Mouse (Mus musculus): Measurements from ENCODE around the gene Ksr1. TPM values are rescaled to one million over a fixed set of nuclear protein-coding genes. Genes with fewer than 3 reads are reported as not detected.

The Ksr1 gene
- polyA plus RNA-seq, 1 experiment, result 106 TPM

DNA sequence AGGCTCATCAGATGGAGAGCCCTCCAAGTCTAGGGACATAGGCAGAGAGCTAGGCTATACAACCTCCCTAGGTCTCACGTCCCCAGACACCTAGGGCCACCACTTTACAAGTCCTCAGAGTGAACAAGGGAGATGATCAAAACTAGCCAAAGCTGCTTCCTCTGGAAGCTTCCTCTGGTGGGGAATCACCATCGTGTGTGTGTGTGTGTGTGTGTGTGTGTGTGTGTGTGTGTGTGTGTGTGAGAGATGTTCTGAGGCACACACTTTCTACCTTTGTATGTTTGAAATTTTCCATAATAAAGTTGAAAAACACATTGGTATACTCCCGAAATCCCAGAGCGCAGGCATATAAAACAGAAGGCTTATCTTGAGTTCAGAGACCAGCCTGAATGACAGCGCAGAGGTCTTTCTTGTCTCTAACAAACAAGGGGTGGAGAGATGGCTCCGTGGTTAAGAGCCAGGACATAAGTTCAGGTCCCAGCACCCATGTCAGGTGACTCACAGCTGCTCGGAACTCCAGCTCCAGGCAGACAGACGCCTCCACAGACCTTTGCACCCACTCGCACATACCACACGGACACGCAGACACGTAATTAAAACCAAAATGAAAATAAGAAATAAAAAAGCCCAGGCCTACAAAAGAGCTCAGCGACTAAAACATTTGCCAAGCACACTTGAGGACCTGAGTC is 11.6 kb downstream of the Ksr1 start:
- Histone ChIP-seq H3K4me3 (ENCODE audit: low read depth, low read length) (no peak overlapping the region), H3K27ac (ENCODE audit: insufficient read depth, low read depth, low read length) (peak overlapping the region; percentile 96), H3K4me1 (ENCODE audit: control insufficient read depth, insufficient read depth, insufficient read length, low read length) (peaks cover 61% of the 10 kb centered on the region), H3K36me3 (ENCODE audit: control insufficient read depth, insufficient read depth, low read length) (peaks cover 10% of the 10 kb centered on the region), H3K27me3 (ENCODE audit: control insufficient read depth, insufficient read depth, low read length) (no peaks in the 10 kb centered on the region)
- WGBS, result 31% methylated on average over 13 of the region's 13 CpGs
- TF ChIP-seq POLR2A (IDR thresholded peaks at IDR 0.05; ENCODE audit: low read depth, low read length) (no peak), CTCF (IDR thresholded peaks at IDR 0.05; ENCODE audit: extremely low read depth, insufficient read length, insufficient replicate concordance, low read depth, low read length) (no peak)

DNA sequence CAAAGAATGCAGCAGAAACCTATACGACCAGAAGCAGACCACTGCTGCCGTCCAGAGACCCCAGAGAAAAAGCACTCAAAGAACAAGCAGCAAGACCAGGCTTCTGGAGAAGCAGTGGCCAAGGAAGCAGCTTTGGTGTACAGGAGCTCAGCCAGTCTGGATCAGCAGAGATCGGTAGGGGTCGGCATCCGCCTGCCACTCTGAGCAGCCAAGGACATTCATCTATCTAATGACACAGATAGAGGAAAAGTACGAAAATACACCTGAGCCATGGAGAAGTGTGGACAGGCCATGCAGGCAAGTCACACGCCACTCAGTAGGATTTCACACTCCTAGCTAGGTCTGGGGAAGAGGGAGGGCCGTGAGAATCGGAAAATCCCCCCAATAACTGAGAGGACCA is 12.2 kb downstream of the Ksr1 start:
- peaks cover 62% of the 10 kb centered on the region for H3K4me1 ChIP-seq (ENCODE audit: control insufficient read depth, insufficient read depth, insufficient read length, low read length)
- peaks cover 6% of the 10 kb centered on the region for H3K36me3 ChIP-seq (ENCODE audit: control insufficient read depth, insufficient read depth, low read length)
- H3K27ac ChIP-seq (ENCODE audit: insufficient read depth, low read depth, low read length), result peak overlapping the region; percentile 96
- WGBS, result 82% methylated on average over 9 of the region's 9 CpGs
- H3K4me3 ChIP-seq (ENCODE audit: low read depth, low read length), result no peak overlapping the region
- TF ChIP-seq CTCF (IDR thresholded peaks at IDR 0.05; ENCODE audit: extremely low read depth, insufficient read length, insufficient replicate concordance, low read depth, low read length), result no peak
- TF ChIP-seq POLR2A (IDR thresholded peaks at IDR 0.05; ENCODE audit: low read depth, low read length), result no peak
- no peaks in the 10 kb centered on the region for H3K27me3 ChIP-seq (ENCODE audit: control insufficient read depth, insufficient read depth, low read length)

DNA sequence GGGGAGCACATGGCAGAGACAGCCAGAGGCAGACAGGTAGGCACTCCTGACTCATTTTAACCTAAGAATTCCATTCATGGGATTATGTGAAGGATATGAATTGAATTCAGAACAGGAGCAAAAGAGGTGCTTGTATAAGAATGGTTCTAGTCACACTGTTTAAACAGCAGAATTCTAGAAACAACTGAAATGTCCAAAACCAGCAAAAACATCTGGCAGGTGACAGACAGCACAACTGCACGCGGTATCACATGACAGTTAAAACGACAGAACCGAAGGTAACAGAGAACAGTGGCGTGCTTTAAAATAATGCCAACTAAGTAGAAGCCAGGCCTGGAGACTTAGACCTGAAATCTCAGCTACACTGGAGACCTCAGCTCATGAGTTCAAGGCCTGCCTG is 13.2 kb downstream of the Ksr1 start:
- TF ChIP-seq CTCF (IDR thresholded peaks at IDR 0.05; ENCODE audit: extremely low read depth, insufficient read length, insufficient replicate concordance, low read depth, low read length), result no peak
- no peak for TF ChIP-seq POLR2A (IDR thresholded peaks at IDR 0.05; ENCODE audit: low read depth, low read length)
- peaks cover 58% of the 10 kb centered on the region for H3K4me1 ChIP-seq (ENCODE audit: control insufficient read depth, insufficient read depth, insufficient read length, low read length)
- no peak overlapping the region; the same call in 1 of the 2 replicates for H3K27ac ChIP-seq (ENCODE audit: insufficient read depth, low read depth, low read length)
- no peak overlapping the region for H3K4me3 ChIP-seq (ENCODE audit: low read depth, low read length)
- peaks cover 6% of the 10 kb centered on the region for H3K36me3 ChIP-seq (ENCODE audit: control insufficient read depth, insufficient read depth, low read length)
- no peaks in the 10 kb centered on the region for H3K27me3 ChIP-seq (ENCODE audit: control insufficient read depth, insufficient read depth, low read length)
- WGBS, result 85% methylated on average over 5 of the region's 5 CpGs

DNA sequence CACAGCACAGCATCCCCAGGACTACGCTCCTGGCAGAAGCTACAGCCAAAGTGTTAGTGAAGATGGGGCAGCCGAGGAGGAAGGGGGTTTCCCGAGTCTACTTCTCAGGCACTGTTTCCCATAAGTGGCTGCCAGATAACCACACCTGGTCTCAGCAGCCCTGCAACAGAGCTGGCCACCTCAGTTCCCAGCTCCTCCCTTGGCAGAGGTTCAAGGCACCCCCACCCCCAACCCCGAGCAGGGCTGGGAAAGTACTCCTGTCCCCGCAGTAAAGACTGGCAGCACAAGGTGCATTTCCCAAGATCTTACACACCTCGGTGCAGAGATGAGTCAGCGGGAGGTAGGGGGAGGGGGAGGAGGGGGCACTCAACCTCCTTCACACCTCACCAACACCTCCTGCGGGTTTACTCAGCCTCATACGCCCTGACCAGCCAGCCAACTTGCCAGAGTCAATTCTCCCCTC is 14.2 kb downstream of the Ksr1 start:
- peak overlapping the region; percentile 37 for H3K4me3 ChIP-seq (ENCODE audit: low read depth, low read length)
- peaks cover 4% of the 10 kb centered on the region; the same call in 1 of the 2 replicates for H3K36me3 ChIP-seq (ENCODE audit: control insufficient read depth, insufficient read depth, low read length)
- 12% methylated on average over 9 of the region's 9 CpGs for WGBS
- no peaks in the 10 kb centered on the region for H3K27me3 ChIP-seq (ENCODE audit: control insufficient read depth, insufficient read depth, low read length)
- TF ChIP-seq POLR2A (IDR thresholded peaks at IDR 0.05; ENCODE audit: low read depth, low read length) (no peak), CTCF (IDR thresholded peaks at IDR 0.05; ENCODE audit: extremely low read depth, insufficient read length, insufficient replicate concordance, low read depth, low read length) (no peak)
- peak overlapping the region; percentile 72 for H3K27ac ChIP-seq (ENCODE audit: insufficient read depth, low read depth, low read length)
- peaks cover 58% of the 10 kb centered on the region for H3K4me1 ChIP-seq (ENCODE audit: control insufficient read depth, insufficient read depth, insufficient read length, low read length)

DNA sequence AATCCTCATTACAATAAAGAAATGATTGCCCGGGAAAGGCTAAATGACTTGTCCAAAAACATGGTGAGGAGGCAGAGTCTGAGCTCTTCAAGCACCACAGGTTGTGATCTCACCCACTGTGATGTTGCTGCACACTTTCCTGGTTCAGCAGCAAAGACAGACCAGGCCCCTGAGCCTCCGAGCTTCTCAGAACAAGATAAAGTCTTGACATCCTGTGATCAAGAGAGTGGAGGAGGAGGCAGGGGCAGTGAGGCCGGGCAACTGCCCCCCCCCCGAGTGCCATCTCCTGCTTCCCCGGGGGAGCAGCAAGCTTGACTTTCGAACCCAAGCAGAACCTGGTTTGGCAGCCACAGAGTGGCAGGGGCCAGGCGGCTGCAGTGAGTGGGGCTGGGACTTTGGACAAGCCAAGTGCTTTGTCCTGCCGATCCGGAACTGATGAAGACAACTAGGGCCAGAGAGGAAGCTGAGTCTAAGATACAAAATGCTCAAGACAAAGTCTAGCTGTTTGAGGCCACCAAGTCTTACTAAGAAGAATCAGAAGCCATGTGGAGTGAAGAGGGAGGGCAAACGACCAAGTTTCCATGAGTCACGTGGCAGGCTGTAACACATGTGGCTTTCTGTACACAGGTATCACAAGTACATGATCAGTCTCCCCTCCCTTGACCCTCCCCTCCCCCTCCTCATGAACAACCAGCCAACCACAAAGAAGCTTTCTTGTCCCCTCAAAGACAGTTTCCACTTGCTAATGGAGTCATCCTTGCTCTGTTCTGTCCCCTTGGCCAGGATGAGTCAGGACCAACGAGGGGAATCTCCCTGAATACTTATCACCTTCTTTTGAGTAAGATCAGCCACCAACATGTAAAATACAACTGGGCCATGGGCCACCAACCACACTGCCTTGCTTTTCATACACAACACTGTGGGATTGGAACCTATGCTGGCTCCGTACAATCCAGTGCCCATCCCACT is 16.5 kb downstream of the Ksr1 start:
- Histone ChIP-seq H3K4me3 (ENCODE audit: low read depth, low read length) (no peak overlapping the region), H3K27ac (ENCODE audit: insufficient read depth, low read depth, low read length) (0 out of 2 replicates have a peak overlapping the region, but pooled peaks have one; percentile 13), H3K4me1 (ENCODE audit: control insufficient read depth, insufficient read depth, insufficient read length, low read length) (peaks cover 47% of the 10 kb centered on the region), H3K36me3 (ENCODE audit: control insufficient read depth, insufficient read depth, low read length) (peaks cover 4% of the 10 kb centered on the region; the same call in 1 of the 2 replicates), H3K27me3 (ENCODE audit: control insufficient read depth, insufficient read depth, low read length) (no peaks in the 10 kb centered on the region)
- no peak for TF ChIP-seq POLR2A (IDR thresholded peaks at IDR 0.05; ENCODE audit: low read depth, low read length)
- no peak for TF ChIP-seq CTCF (IDR thresholded peaks at IDR 0.05; ENCODE audit: extremely low read depth, insufficient read length, insufficient replicate concordance, low read depth, low read length)
- 40% methylated on average over 13 of the region's 13 CpGs for WGBS

DNA sequence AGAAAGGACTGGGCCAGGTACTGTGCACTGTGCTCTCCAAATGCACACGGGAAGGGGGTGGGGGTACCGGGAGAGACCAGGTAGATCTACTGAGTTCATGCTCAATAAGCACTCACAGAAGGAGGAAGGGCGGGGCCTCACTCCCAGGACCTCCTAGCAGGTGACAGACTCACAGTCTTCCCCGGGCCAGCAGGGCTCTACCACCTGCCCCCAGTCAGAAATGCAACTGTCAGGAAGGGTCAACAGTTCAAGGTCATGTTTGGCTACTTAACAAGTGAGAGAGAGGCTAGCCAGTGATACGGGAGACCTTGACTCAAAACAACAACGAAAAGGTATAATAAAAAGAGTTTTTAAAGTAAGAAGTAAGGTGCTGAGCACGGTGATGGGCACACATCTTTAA is 18.0 kb downstream of the Ksr1 start:
- H3K36me3 ChIP-seq (ENCODE audit: control insufficient read depth, insufficient read depth, low read length), result peaks cover 5% of the 10 kb centered on the region; the same call in 1 of the 2 replicates
- peaks cover 39% of the 10 kb centered on the region for H3K4me1 ChIP-seq (ENCODE audit: control insufficient read depth, insufficient read depth, insufficient read length, low read length)
- no peak overlapping the region for H3K27ac ChIP-seq (ENCODE audit: insufficient read depth, low read depth, low read length)
- no peaks in the 10 kb centered on the region for H3K27me3 ChIP-seq (ENCODE audit: control insufficient read depth, insufficient read depth, low read length)
- no peak overlapping the region for H3K4me3 ChIP-seq (ENCODE audit: low read depth, low read length)
- TF ChIP-seq POLR2A (IDR thresholded peaks at IDR 0.05; ENCODE audit: low read depth, low read length), result no peak
- TF ChIP-seq CTCF (IDR thresholded peaks at IDR 0.05; ENCODE audit: extremely low read depth, insufficient read length, insufficient replicate concordance, low read depth, low read length), result no peak
- WGBS, result 74% methylated on average over 7 of the region's 7 CpGs
